Mouse (Mus musculus) forebrain, embryonic 13.5 days (tissue): ENCODE results near the gene Anapc13. TPM values are rescaled to one million over a fixed set of nuclear protein-coding genes. Genes with fewer than 3 reads are reported as not detected.
A peak's percentile ranks its signal among the peaks of the same experiment; 100 is the strongest.

Experiments
- ATAC-seq: fragments of 200-750 bp; cut with Nextera tagmentation; 2 replicates; pipeline ENCODE4 v1.8.0; 2017
- H3K27ac ChIP-seq: fragments of 300-500 bp; sonication (generic); 2 replicates; pipeline ENCODE4 v1.5.1; 2015; ENCODE audit warnings: inconsistent platforms, mild to moderate bottlenecking, moderate library complexity
- H3K27me3 ChIP-seq: fragments of 300-500 bp; sonication (generic); 2 replicates; pipeline ENCODE4 v1.6.1; 2015; ENCODE audit warnings: mild to moderate bottlenecking, inconsistent platforms
- H3K36me3 ChIP-seq: fragments of 300-500 bp; sonication (generic); 2 replicates; pipeline ENCODE4 v1.6.1; 2015; ENCODE audit warnings: mild to moderate bottlenecking, inconsistent platforms; ENCODE audit not compliant: poor library complexity, severe bottlenecking
- H3K4me1 ChIP-seq: fragments of 300-500 bp; sonication (generic); 2 replicates; pipeline ENCODE4 v1.6.1; 2015; ENCODE audit warnings: inconsistent platforms
- H3K4me2 ChIP-seq: fragments of 300-500 bp; sonication (generic); 2 replicates; pipeline ENCODE4 v1.6.1; 2015; ENCODE audit warnings: inconsistent platforms, mild to moderate bottlenecking, moderate library complexity
- H3K4me3 ChIP-seq: fragments of 300-500 bp; sonication (generic); 2 replicates; pipeline ENCODE4 v1.5.1; 2015; ENCODE audit warnings: mild to moderate bottlenecking, inconsistent platforms
- H3K9ac ChIP-seq: fragments of 300-500 bp; sonication (generic); 2 replicates; pipeline ENCODE4 v1.6.1; 2015; ENCODE audit warnings: mild to moderate bottlenecking, inconsistent platforms
- H3K9me3 ChIP-seq: fragments of 300-500 bp; sonication (generic); replicated peaks from 2 replicates; pipeline ENCODE4 v1.6.1; 2016; ENCODE audit warnings: inconsistent platforms
- WGBS: fragments of 180-500 bp; shearing (Covaris S2); methylation state at CpG from one replicate; pipeline ENCODE4 v1.1.7; 2015; 5-methylcytosine and 5-hydroxymethylcytosine counted together
- polyA plus RNA-seq: library from polyadenylated mRNA; unstranded; fragments of >200 nt; fragmentation: Nextera tagmentation; extraction: Ambion mirVana; gene quantifications from 2 replicates; pipeline ENCODE4 v1.2.1, GENCODE M21; 2015

Anapc13 gene
- polyA plus RNA-seq, 1 experiment from 2014 or later, result 222 TPM

GRCm38 (mm10) chr9:102650637-102651036 lies 24.5 kb downstream of the Anapc13 start:
- peak overlapping the region; percentile 64 for H3K27ac ChIP-seq
- peaks cover 35% of the 10 kb centered on the region for H3K4me1 ChIP-seq
- H3K36me3 ChIP-seq, result no peaks in the 10 kb centered on the region
- 26% methylated on average over 7 of the region's 7 CpGs for WGBS
- H3K4me2 ChIP-seq, result peak overlapping the region; percentile 14
- ATAC-seq, result peak; percentile 82
- H3K4me3 ChIP-seq, result no peak overlapping the region
- no peak overlapping the region for H3K9ac ChIP-seq
- no peaks in the 10 kb centered on the region for H3K9me3 ChIP-seq
- no peaks in the 10 kb centered on the region for H3K27me3 ChIP-seq

DNA sequence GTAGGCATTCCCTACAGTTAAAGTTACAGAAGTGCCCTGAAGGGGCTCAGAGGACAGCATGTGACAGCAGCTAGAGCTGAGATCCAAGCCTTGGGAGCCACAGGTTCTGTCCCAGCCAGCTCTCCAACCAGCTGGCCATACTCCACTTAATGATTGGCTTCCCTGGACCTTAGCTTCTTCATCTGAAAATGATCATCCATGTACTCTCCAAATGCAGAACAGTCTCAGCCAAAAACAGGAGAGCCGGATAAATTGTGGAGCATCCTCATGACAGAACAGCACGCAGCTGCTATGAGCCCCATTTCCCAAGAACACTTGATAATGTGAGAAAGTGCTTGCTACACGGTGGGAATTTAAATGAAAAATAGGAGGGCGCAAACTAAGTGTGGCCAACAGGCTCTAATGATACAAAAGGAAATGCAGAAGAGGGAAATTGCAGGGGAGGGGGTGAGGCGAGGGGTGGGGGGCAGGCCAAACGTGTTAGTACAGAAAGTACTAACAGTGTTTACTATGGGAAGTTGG lies 25.2 kb downstream of the Anapc13 start:
- H3K9me3 ChIP-seq, result no peaks in the 10 kb centered on the region
- H3K4me2 ChIP-seq, result no peak overlapping the region
- H3K27me3 ChIP-seq, result no peaks in the 10 kb centered on the region
- peaks cover 35% of the 10 kb centered on the region for H3K4me1 ChIP-seq
- H3K9ac ChIP-seq, result no peak overlapping the region
- no peaks in the 10 kb centered on the region for H3K36me3 ChIP-seq
- H3K27ac ChIP-seq, result peak overlapping the region; percentile 64; the same call in 1 of the 2 replicates
- no peak for ATAC-seq
- WGBS, result 39% methylated on average over 6 of the region's 6 CpGs
- H3K4me3 ChIP-seq, result no peak overlapping the region

- Histone ChIP-seq H3K4me3 (no peak overlapping the region), H3K27ac (no peak overlapping the region), H3K9me3 (no peaks in the 10 kb centered on the region), H3K4me2 (no peak overlapping the region), H3K9ac (no peak overlapping the region), H3K36me3 (no peaks in the 10 kb centered on the region), H3K27me3 (no peaks in the 10 kb centered on the region), H3K4me1 (peaks cover 6% of the 10 kb centered on the region)
- no peak for ATAC-seq
- WGBS, result 73% methylated on average over 8 of the region's 8 CpGs
These were observed 30.4 kb downstream of the Anapc13 start for GRCm38 (mm10) chr9:102656355-102657095.

DNA sequence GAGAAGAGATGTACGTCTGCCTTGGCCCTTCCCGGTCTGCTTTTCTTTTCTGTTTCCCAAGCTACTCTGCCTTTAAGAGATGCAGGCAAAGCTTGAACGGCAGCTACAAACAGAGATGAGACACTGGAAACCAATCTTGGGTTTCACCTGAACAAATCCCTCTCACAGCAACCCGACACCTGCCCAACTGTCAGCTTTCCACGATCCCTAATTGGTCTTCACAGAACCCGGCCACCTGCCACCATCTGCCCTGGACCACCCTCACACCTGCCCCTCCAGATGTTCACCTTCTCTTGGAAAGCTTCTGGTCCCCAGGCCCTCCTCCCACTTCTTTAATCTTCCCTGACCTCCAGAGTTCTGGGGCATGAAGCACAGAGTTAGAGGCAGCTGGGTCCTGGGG lies 42.0 kb downstream of the Anapc13 start:
- no peak overlapping the region for H3K4me2 ChIP-seq
- no peaks in the 10 kb centered on the region for H3K9me3 ChIP-seq
- WGBS, result 31% methylated on average over 6 of the region's 6 CpGs
- no peak overlapping the region for H3K9ac ChIP-seq
- no peaks in the 10 kb centered on the region for H3K27me3 ChIP-seq
- no peak overlapping the region for H3K4me3 ChIP-seq
- no peak for ATAC-seq
- H3K4me1 ChIP-seq, result peaks cover 11% of the 10 kb centered on the region; the same call in 1 of the 2 replicates
- no peaks in the 10 kb centered on the region for H3K36me3 ChIP-seq
- H3K27ac ChIP-seq, result no peak overlapping the region

DNA sequence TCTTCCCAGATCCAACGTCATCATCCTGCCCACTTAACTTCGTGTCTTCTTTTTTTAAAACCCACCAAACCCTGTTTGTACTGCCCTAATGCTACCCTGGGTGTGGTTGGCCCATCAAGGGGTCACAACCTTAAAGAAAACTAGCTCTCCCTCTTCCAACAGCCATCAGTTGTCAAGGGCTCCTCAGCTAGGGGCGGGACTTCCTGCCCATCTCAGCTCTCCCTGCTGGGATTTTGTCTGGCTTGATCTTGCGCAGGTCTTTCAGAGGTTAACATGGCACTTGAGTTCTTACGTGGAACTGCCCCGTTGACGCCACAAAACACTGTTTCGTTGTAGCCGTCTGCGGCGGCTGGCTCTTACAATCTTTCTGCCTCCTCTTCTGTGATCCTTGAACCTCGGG lies 42.8 kb downstream of the Anapc13 start:
- no peak for ATAC-seq
- Histone ChIP-seq H3K9ac (no peak overlapping the region), H3K9me3 (no peaks in the 10 kb centered on the region), H3K4me2 (no peak overlapping the region), H3K4me1 (peaks cover 11% of the 10 kb centered on the region; the same call in 1 of the 2 replicates), H3K27ac (no peak overlapping the region), H3K36me3 (no peaks in the 10 kb centered on the region), H3K27me3 (no peaks in the 10 kb centered on the region), H3K4me3 (no peak overlapping the region)
- WGBS, result 93% methylated on average over 12 of the region's 12 CpGs

DNA sequence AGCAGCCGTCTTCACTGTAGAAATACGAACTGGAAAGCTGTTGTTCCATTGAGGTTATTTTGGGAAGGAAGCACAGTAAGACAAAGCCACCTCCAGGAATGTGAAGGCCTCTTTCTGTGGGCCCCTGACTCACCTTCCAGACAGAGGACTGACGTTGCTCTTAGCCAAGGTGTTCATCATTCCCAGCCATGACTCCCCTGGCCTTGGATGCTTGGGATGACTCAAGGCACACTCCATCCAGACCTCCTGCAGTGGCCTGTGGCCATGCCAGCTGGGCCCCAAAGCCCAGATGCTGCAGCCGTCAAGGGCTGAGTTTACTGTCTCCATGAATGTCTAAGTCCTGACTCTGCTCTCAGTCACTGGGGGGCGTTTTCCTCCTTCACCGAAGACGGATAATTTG lies 47.3 kb downstream of the Anapc13 start:
- H3K36me3 ChIP-seq, result no peaks in the 10 kb centered on the region
- 77% methylated on average over 7 of the region's 7 CpGs for WGBS
- peaks cover 3% of the 10 kb centered on the region; the same call in 1 of the 2 replicates for H3K4me1 ChIP-seq
- H3K27ac ChIP-seq, result no peak overlapping the region
- H3K4me3 ChIP-seq, result no peak overlapping the region
- ATAC-seq, result no peak
- H3K9ac ChIP-seq, result no peak overlapping the region
- no peak overlapping the region for H3K4me2 ChIP-seq
- no peaks in the 10 kb centered on the region for H3K9me3 ChIP-seq
- H3K27me3 ChIP-seq, result no peaks in the 10 kb centered on the region

- H3K27me3 ChIP-seq, result no peaks in the 10 kb centered on the region
- ATAC-seq, result no peak
- no peaks in the 10 kb centered on the region for H3K36me3 ChIP-seq
- no peak overlapping the region for H3K4me2 ChIP-seq
- no peak overlapping the region for H3K4me3 ChIP-seq
- H3K4me1 ChIP-seq, result 0 out of 2 replicates have a peak, but pooled peaks cover 3% of the 10 kb centered on the region
- H3K27ac ChIP-seq, result no peak overlapping the region
- 76% methylated on average over 5 of the region's 5 CpGs for WGBS
- no peak overlapping the region for H3K9ac ChIP-seq
- no peaks in the 10 kb centered on the region for H3K9me3 ChIP-seq
These were observed 49.8 kb downstream of the Anapc13 start for GRCm38 (mm10) chr9:102675922-102676321.

DNA sequence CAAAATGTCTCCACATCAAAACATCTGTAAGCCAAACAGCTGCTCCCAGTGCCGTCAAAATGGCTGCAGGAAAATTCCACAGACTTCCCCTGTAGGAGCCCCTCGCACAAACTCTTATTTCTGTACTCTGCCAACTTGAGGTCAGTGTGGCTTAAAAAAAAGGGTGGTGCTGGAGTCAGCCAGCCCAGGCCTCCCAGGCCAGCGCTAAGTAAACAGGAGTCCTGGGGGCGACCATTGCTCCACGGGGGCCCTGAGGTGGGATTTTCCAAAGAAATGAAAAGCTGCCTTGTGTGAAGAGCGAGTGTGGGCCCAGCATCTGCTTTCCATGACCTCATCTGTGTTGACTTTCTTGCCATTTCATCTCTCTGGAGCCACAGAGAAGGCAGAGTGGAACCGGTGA lies 55.4 kb downstream of the Anapc13 start:
- H3K36me3 ChIP-seq, result no peaks in the 10 kb centered on the region
- no peaks in the 10 kb centered on the region for H3K9me3 ChIP-seq
- ATAC-seq, result no peak
- H3K4me3 ChIP-seq, result no peak overlapping the region
- no peak overlapping the region for H3K4me2 ChIP-seq
- no peak overlapping the region for H3K9ac ChIP-seq
- H3K27ac ChIP-seq, result no peak overlapping the region
- 59% methylated on average over 7 of the region's 7 CpGs for WGBS
- H3K27me3 ChIP-seq, result no peaks in the 10 kb centered on the region
- H3K4me1 ChIP-seq, result no peaks in the 10 kb centered on the region

Other genes with a start within 250 kb of the Anapc13 start
- 0.13 and 0.18 TPM in 2 replicates for gene Ky, start 120.5 kb upstream of the Anapc13 start, polyA plus RNA-seq
- 55.4 and 57.9 TPM in 2 replicates for gene Cep63, start 238 bp downstream of the Anapc13 start, polyA plus RNA-seq
- gene Amotl2, start 90.4 kb downstream of the Anapc13 start, polyA plus RNA-seq, result 46.9 and 55.3 TPM in 2 replicates
- gene Ryk, start 208.6 kb downstream of the Anapc13 start, polyA plus RNA-seq, result 12.8 and 14.1 TPM in 2 replicates